Mouse (Mus musculus): ENCODE measurements around the gene Pcif1.

Gene Pcif1

DNA sequence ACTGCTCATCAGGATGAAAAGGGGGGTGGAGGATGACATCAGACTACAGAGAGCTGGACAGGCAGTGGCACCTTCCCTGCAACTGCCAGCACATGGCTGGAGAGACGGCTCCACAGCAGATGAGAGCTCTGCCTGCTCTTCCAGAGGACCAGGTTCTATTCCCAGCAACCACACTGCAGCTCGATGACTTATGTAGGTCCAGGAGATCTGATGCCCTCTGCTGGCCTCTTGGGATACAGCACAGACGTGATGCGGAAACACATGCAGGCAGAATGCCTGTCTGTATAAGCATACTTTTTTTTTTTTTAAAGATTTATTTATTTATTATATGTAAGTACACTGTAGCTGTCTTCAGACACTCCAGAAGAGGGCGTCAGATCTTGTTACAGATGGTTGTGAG lies 39.2 kb downstream of the Pcif1 start:
- DNase-seq (ENCODE audit: low read depth, low spot score) = no peak

DNA sequence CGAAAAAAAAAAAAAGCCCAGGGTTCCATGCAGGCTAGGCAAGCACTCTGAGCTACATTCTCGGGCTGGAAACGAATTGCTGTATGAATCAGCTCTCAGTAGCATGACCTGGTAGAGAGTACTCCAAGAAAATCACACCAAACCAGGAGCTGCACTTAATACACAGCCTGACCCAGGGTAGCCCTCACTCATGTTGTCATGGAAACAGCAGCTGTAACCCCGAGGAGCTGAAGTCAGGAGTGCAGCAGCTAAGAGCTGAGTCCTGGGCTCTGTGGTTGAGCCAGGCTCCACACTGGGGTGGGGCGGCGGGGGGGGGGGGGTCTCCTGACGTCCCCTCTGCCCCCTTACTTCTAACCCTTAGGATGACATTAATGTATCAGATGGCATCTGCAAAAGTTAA lies 42.9 kb downstream of the Pcif1 start:
- no peak for DNase-seq (ENCODE audit: low read depth, low spot score)

DNA sequence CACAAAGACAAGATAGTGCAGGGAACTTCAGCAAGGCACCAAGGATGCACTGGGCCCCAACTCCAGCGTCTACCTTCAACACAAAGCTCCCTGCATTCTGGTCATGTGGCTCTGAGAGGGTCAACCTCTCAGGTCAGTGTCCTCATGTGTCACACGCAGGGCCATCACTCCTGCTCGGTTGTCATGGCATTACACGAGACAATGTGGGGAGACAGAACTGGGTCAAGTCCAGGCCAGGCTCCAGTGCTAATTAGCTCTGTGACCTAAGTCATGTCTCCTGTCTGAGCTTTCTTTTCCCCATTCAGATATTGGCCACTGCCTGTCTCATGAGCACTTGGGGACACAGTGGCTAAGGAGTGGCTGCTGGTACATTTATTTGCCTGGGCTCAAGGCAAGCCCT lies 44.2 kb downstream of the Pcif1 start:
- no peak for DNase-seq (ENCODE audit: low read depth, low spot score)

DNA sequence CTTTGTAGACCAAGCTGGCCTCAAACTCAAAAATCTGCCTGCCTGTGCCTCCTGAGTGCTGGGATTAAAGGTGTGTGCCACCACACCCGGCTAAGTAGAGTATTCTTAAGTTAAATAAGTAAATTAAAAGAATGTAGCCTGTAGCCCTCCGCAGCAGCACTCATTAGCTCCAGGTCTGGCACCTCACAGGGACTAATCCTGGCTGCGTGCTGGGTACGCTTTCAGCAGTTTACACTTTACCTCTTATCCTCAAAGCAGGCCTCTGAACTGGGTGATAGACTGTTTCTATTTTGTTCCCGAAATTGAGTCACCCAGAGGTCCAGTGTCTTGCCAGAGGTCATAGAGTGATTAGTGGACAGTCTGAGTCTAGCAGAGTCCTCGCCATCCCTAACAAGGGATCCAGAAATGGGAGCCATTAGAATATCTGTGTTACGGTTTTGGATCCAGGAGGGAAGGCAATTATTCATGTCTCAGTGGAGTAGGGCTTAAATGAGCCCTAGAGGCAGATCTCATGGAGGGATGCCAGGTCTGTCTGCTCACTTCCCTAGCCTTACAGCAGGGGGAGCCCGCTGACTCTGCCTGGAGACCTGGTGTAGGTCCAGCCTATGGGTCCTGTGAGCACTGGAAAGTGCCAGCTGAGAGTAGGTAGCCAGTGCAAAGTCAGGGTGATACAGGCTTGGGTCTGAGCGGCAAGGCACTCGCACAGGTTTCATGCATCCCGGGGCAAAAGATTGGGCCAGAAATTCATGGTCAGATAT lies 45.2 kb downstream of the Pcif1 start:
- DNase-seq (ENCODE audit: low read depth, low spot score) = no peak

DNA sequence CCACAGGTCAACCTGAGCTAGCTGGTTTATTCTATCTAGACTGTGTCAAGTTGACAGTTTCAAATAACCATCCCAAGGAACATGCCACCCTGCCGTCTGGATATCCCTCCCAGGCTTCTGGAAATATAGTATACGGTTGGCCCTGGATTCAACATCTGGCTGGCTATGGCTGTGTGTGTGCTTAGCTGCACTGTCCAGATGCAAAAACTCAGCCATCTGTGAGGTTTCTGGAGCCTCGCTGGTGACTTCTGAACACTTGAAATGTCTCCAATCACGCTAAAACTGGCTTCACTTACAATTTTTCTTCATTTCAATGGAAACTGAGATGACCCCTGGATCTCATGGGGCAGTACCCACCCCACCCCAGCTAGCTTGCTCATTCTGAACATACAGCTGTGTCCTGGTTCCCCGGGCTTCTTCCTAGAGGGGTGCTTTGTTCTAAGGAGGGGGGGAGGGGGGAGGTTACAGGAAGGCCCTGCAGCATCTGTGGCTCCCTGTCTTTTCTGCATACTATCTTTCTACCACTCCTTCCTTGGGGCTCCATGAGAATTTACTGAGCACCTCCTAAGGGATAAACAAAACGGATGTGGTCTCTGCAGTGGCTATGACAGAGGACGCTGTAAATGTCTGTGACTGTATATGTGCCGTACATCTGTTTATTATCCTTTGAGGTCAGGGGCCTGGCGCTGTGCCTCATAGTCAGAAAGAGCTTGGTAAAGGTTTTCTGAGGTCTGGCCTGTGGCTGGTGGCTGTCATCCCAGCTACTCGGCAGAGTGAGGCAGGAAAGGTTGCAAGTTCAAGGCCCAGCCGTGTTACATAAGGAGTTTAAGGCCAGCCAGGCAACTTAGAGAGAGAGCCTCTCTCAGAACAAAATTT lies 51.8 kb downstream of the Pcif1 start:
- DNase-seq (ENCODE audit: low read depth, low spot score) = no peak

DNA sequence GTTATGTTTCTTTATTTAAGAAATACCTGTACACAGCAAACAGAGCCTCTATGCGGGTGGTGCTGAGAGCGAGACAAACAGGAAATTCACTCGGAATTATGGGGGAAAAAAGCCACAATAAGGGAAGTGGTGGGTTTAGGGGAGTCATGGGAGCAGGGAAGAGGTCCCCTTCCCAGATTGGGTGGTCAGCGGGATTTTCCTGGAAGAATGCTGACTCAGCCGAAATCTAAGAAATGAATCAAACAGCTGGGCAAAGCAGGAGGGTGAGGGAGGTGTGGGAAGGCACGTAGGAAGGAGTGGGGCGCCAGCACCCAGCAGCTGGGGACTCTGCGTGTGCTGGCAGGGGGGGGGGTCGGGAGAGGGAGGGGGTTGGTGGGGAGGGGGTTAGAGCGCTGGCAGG lies 54.4 kb downstream of the Pcif1 start:
- no peak for DNase-seq (ENCODE audit: low read depth, low spot score)

DNA sequence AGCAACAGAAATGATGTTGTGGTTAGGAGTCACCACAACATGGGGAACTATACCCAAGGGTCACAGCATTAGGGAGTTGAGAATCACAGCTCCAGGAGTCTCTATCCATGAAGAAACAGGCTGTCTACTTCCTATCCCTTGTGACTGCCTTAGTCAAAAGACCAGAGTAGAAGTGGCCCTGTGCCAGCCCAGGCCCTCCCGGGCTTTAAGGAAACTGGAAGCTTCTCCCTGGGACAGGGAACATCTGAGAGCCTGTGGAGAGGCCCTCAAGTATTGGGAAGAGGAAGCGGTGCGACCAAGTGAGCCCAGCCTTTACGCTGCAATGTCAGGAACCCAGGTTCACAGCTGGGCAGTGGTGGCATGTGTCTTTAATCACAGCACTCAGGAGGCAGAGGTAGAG lies 56.9 kb downstream of the Pcif1 start:
- DNase-seq (ENCODE audit: low read depth, low spot score) = no peak

DNA sequence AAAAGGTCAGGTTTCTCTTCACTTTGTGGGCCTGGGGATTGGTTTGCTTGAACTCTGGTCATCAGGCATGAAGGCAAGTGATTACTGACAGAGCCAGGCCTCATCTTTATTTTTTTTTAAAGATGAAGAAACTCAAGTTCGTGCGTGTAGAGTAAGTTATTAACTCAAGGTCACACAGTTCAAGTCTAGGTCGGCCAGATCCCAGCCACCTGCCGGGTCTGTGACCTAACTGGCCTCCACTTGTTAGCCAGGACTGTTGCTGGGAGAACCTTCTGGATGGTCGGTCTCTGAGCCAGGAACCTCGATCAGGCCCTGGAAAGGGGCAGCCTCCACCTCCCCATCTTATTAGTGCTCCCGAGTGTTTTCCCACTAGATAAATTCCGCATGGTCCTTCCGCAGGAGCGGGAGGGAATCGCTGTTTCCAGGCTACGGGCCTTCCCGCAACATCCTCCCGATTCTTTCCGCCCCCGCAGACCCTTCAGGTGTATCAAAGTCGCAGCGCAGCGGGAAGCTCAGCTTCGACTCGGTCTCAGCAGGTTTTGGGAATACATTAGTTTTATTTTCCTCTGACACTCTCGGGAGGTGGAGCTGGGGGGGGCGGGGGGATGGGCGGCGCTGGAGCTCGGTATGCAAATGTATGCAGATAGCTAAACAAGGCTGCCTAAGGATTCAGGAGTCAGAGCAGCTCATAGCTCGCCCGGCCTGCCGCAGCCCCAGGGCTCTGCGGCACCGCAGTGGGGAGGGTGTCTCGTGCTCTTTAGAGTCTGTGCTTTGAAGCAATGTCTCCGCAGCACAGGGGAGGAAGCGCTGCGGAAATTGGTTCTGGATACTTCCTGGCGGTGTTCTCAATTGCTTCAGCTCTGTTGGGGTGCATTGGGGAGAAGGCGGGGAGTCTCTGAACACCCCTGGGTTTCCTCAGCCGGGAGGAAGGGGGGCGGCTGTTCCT lies 59.3 kb downstream of the Pcif1 start:
- DNase-seq (ENCODE audit: low read depth, low spot score) = no peak

DNA sequence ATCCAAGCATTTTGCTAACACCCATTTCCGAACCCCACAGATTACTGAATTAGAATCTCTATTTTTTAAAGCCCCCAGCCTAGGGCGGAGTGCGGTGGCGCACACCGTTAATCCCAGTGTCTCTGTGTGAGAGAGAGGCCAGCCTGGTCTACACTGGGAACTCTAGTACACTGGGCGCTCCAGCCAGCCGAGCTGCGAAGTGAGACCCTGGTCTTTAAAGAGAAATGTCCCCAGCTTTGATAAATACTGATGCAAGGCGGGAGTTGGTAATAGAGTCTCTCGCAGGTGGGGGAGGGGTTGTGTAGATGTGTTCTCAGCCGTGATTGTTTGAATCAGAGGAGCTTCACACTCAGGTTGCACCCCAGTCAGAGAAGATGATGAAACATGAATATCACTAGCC lies 60.0 kb downstream of the Pcif1 start:
- no peak for DNase-seq (ENCODE audit: low read depth, low spot score)

DNA sequence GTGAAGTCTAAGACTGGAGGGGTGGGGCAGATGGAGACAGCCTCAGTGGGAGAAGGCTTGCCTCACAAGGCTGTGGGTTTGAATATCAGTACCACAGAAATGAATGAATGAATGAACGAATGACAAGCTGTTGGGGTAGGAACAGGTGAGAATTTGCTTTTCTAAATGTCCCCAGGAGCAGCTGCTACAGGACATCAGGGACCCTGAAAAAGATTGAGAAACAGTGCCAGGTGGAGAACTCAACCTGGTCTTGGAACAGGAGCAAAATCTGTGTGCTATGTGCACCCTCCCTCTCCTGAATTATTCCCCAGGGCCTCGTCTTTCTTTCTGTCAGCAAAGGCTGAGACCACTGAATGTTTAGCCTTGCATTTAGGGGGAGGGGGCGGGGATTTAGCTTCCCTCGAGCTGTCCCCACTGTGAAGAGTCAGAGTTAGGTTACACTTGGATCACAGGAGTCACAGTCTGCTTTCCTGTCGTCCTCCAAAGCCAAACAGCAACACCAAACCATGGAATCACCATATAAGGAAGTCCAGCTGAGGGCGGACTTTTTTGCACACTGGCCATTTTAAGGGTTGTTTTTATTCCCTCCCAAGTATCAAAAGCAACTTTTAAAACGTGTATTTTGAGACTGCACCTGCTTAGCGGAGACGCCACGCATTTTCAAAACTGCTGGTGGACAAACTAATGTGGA lies 61.2 kb downstream of the Pcif1 start, which contains the start of gene Mmp9:
TSS of gene Mmp9 (plus strand) at position 641 of the 691 bp plus-strand sequence.
- DNase-seq (ENCODE audit: low read depth, low spot score) = no peak

DNA sequence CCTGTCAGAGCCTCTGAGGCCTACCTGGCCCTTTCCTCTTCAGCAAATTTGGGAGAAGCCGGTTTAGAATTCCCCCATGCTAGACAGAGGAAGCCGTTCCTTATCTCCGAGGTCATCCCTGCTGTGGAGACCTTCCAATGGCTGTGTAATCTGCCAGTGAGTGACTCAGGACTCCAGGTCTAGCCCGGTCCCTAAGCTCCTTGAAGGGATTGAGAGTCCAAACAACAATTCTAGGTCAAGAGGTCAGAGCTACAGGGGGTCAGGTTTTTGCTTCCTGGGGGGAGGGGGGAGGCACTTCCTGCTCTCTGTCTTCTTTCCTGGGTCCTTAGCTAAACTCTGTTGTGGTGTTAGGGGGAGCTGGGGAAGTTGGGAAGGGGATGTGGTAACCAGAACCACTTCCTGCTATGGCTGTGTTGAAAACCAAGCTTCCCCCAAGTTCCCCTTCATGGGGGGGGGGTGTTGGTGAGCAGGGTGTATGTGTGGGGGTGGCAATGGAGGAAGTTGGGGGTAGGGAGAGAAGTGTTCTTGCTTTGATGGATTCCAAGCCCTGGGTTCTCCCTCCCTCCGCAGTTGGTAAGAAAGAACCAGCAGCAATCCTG lies 63.7 kb downstream of the Pcif1 start:
- DNase-seq (ENCODE audit: low read depth, low spot score) = no peak

Data from WW6 (cell line).